Mouse (Mus musculus) heart, embryonic 12.5 days (tissue): ENCODE data around the gene N4bp3. TPM values are rescaled to one million over a fixed set of nuclear protein-coding genes. Genes with fewer than 3 reads are reported as not detected.
"Not testable (repeated sequence)": the region's sequence is repeated elsewhere in the genome, so short reads cannot be mapped to it uniquely, and the experiment has no call there.

ENCODE experiments used
- ATAC-seq: fragments of 200-750 bp; cut with Nextera tagmentation; 2 replicates; pipeline ENCODE4 v1.8.0; 2017; ENCODE audit warnings: moderate TSS enrichment, moderate library complexity; ENCODE audit not compliant: insufficient number of reproducible peaks, low FRiP score
- H3K27ac ChIP-seq: fragments of 300-500 bp; sonication (generic); 2 replicates; pipeline ENCODE4 v1.5.1; 2016; ENCODE audit warnings: mild to moderate bottlenecking, moderate library complexity; ENCODE audit not compliant: poor library complexity, severe bottlenecking
- H3K27me3 ChIP-seq: fragments of 300-500 bp; sonication (generic); replicated peaks from 2 replicates; pipeline ENCODE4 v1.6.1; 2016; ENCODE audit warnings: mild to moderate bottlenecking, moderate library complexity
- H3K36me3 ChIP-seq: fragments of 300-500 bp; sonication (generic); 2 replicates; pipeline ENCODE4 v1.6.1; 2016; ENCODE audit warnings: mild to moderate bottlenecking, moderate library complexity
- H3K4me1 ChIP-seq: fragments of 300-500 bp; sonication (generic); replicated peaks from 2 replicates; pipeline ENCODE4 v1.6.1; 2016; ENCODE audit warnings: mild to moderate bottlenecking
- H3K4me2 ChIP-seq: fragments of 300-500 bp; sonication (generic); 2 replicates; pipeline ENCODE4 v1.6.1; 2016; ENCODE audit warnings: mild to moderate bottlenecking, moderate library complexity
- H3K4me3 ChIP-seq: fragments of 300-500 bp; sonication (generic); 2 replicates; pipeline ENCODE4 v1.5.1; 2016; ENCODE audit warnings: mild to moderate bottlenecking
- H3K9ac ChIP-seq: fragments of 300-500 bp; sonication (generic); 2 replicates; pipeline ENCODE4 v1.6.1; 2016; ENCODE audit warnings: mild to moderate bottlenecking, moderate library complexity
- H3K9me3 ChIP-seq: fragments of 300-500 bp; sonication (generic); replicated peaks from 2 replicates; pipeline ENCODE4 v1.6.1; 2016; ENCODE audit warnings: mild to moderate bottlenecking, moderate library complexity
- WGBS: fragments of 180-500 bp; shearing (Covaris S2); methylation state at CpG from one replicate; pipeline ENCODE4 v1.1.7; 2016; 5-methylcytosine and 5-hydroxymethylcytosine counted together
- polyA plus RNA-seq: library from polyadenylated mRNA; unstranded; fragments of >200 nt; fragmentation: Nextera tagmentation; extraction: Ambion mirVana; gene quantifications from 2 replicates; pipeline ENCODE4 v1.2.1, GENCODE M21; 2016

Gene N4bp3
- polyA plus RNA-seq, result 7.8 and 8.4 TPM in 2 replicates

GRCm38 (mm10) chr11:51650691-51651515 is at the start of gene N4bp3, which contains the start of gene D930048N14Rik:
N4bp3 (minus strand) TSS chr11:51650842.
D930048N14Rik (plus strand) TSS chr11:51650954.
- Histone ChIP-seq H3K4me2 (peak within 1 kb of the TSS; percentile 96), H3K4me1 (peaks cover 36% of the 10 kb centered on the region), H3K36me3 (0 out of 2 replicates have a peak, but pooled peaks cover under 1% of the 10 kb centered on the region), H3K9ac (peak within 1 kb of the TSS; percentile 84), H3K27me3 (peaks cover 3% of the 10 kb centered on the region; the same call in 1 of the 2 replicates), H3K4me3 (peak within 1 kb of the TSS; percentile 66), H3K9me3 (no peaks in the 10 kb centered on the region), H3K27ac (no peak within 1 kb of the TSS)
- 1% methylated on average over 62 of the region's 70 CpGs for WGBS
- ATAC-seq, result peak; percentile 69

- Histone ChIP-seq H3K9ac (no peak overlapping the region), H3K27me3 (no peaks in the 10 kb centered on the region), H3K27ac (no peak overlapping the region), H3K4me1 (no peaks in the 10 kb centered on the region), H3K9me3 (no peaks in the 10 kb centered on the region), H3K36me3 (peaks cover 52% of the 10 kb centered on the region), H3K4me2 (no peak overlapping the region), H3K4me3 (no peak overlapping the region)
- 89% methylated on average over 3 of the region's 3 CpGs for WGBS
- ATAC-seq, result no peak
These were observed 44.3 kb upstream of the N4bp3 start for GRCm38 (mm10) chr11:51694984-51695383.

- H3K36me3 ChIP-seq, result peaks cover 19% of the 10 kb centered on the region
- WGBS, result 65% methylated on average over 2 of the region's 3 CpGs
- not testable (repeated sequence) for H3K27me3 ChIP-seq, H3K4me3 ChIP-seq, ATAC-seq, H3K4me1 ChIP-seq, H3K4me2 ChIP-seq, H3K9ac ChIP-seq, H3K27ac ChIP-seq, H3K9me3 ChIP-seq
These were observed 40.0 kb upstream of the N4bp3 start for GRCm38 (mm10) chr11:51690597-51690996.

- WGBS, result 23% methylated on average over 6 of the region's 6 CpGs
- peak overlapping the region; percentile 99 for H3K27ac ChIP-seq
- ATAC-seq, result no peak
- peaks cover 22% of the 10 kb centered on the region for H3K36me3 ChIP-seq
- no peaks in the 10 kb centered on the region for H3K27me3 ChIP-seq
- peaks cover 5% of the 10 kb centered on the region for H3K4me1 ChIP-seq
- H3K4me3 ChIP-seq, result peak overlapping the region; percentile 67
- H3K4me2 ChIP-seq, result peak overlapping the region; percentile 66
- H3K9me3 ChIP-seq, result no peaks in the 10 kb centered on the region
- 0 out of 2 replicates have a peak overlapping the region, but pooled peaks have one; percentile 68 for H3K9ac ChIP-seq
These were observed 38.7 kb upstream of the N4bp3 start for GRCm38 (mm10) chr11:51689343-51689742.

GRCm38 (mm10) chr11:51688330-51689328 is 38.0 kb upstream of the N4bp3 start, which contains the start of gene 0610009B22Rik:
0610009B22Rik (minus strand) TSS chr11:51688874.
- H3K9me3 ChIP-seq, result no peaks in the 10 kb centered on the region
- no peaks in the 10 kb centered on the region for H3K27me3 ChIP-seq
- peaks cover 5% of the 10 kb centered on the region for H3K4me1 ChIP-seq
- H3K27ac ChIP-seq, result peak within 1 kb of the TSS; percentile 99
- peaks cover 22% of the 10 kb centered on the region for H3K36me3 ChIP-seq
- peak within 1 kb of the TSS; percentile 76 for H3K9ac ChIP-seq
- H3K4me3 ChIP-seq, result peak within 1 kb of the TSS; percentile 67
- WGBS, result under 1% methylated on average over 60 of the region's 60 CpGs
- peak within 1 kb of the TSS; percentile 75 for H3K4me2 ChIP-seq
- peak; percentile 99 for ATAC-seq

GRCm38 (mm10) chr11:51681976-51682374 is 31.3 kb upstream of the N4bp3 start:
- Histone ChIP-seq H3K27ac (no peak overlapping the region), H3K9me3 (no peaks in the 10 kb centered on the region), H3K4me2 (no peak overlapping the region), H3K27me3 (no peaks in the 10 kb centered on the region), H3K4me3 (no peak overlapping the region), H3K4me1 (no peaks in the 10 kb centered on the region), H3K36me3 (peaks cover 9% of the 10 kb centered on the region; the same call in 1 of the 2 replicates), H3K9ac (no peak overlapping the region)
- WGBS, result 40% methylated on average over 8 of the region's 8 CpGs
- ATAC-seq, result no peak

GRCm38 (mm10) chr11:51681324-51681975 is 30.8 kb upstream of the N4bp3 start:
- 32% methylated on average over 13 of the region's 13 CpGs for WGBS
- Histone ChIP-seq H3K9me3 (no peaks in the 10 kb centered on the region), H3K9ac (no peak overlapping the region), H3K4me1 (no peaks in the 10 kb centered on the region), H3K36me3 (peaks cover 9% of the 10 kb centered on the region; the same call in 1 of the 2 replicates), H3K27me3 (no peaks in the 10 kb centered on the region), H3K4me3 (0 out of 2 replicates have a peak overlapping the region, but pooled peaks have one; percentile 13), H3K27ac (no peak overlapping the region), H3K4me2 (peak overlapping the region; percentile 49)
- ATAC-seq, result no peak

GRCm38 (mm10) chr11:51679466-51679865 is 28.8 kb upstream of the N4bp3 start:
- ATAC-seq, result no peak
- Histone ChIP-seq H3K4me2 (no peak overlapping the region), H3K27me3 (no peaks in the 10 kb centered on the region), H3K27ac (no peak overlapping the region), H3K4me1 (no peaks in the 10 kb centered on the region), H3K9ac (no peak overlapping the region), H3K36me3 (no peaks in the 10 kb centered on the region), H3K9me3 (no peaks in the 10 kb centered on the region), H3K4me3 (no peak overlapping the region)
- WGBS, result 71% methylated on average over 3 of the region's 3 CpGs

- Histone ChIP-seq H3K27ac (no peak overlapping the region), H3K9me3 (no peaks in the 10 kb centered on the region), H3K36me3 (no peaks in the 10 kb centered on the region), H3K27me3 (no peaks in the 10 kb centered on the region), H3K4me2 (no peak overlapping the region), H3K4me1 (no peaks in the 10 kb centered on the region), H3K4me3 (no peak overlapping the region), H3K9ac (no peak overlapping the region)
- WGBS, result 67% methylated on average over 6 of the region's 6 CpGs
- no peak for ATAC-seq
These were observed 27.2 kb upstream of the N4bp3 start for GRCm38 (mm10) chr11:51677737-51678418.

GRCm38 (mm10) chr11:51675386-51675785 is 24.7 kb upstream of the N4bp3 start:
- no peak overlapping the region for H3K9ac ChIP-seq
- no peaks in the 10 kb centered on the region for H3K4me1 ChIP-seq
- no peaks in the 10 kb centered on the region for H3K36me3 ChIP-seq
- H3K27ac ChIP-seq, result no peak overlapping the region
- H3K4me3 ChIP-seq, result no peak overlapping the region
- no peak overlapping the region for H3K4me2 ChIP-seq
- no peak for ATAC-seq
- no peaks in the 10 kb centered on the region for H3K27me3 ChIP-seq
- 70% methylated on average over 5 of the region's 5 CpGs for whole genome bisulfite sequencing
- H3K9me3 ChIP-seq, result no peaks in the 10 kb centered on the region
